Mouse (Mus musculus): ENCODE measurements around the gene Robo3. TPM values are rescaled to one million over a fixed set of nuclear protein-coding genes. Genes with fewer than 3 reads are reported as not detected.

Robo3 gene
- polyA plus RNA-seq, 1 experiment = 1.5 TPM

GRCm38 (mm10) chr9:37433823-37434560, 946 bp upstream of the Robo3 start:
- H3K4me1 ChIP-seq (ENCODE audit: control insufficient read depth, insufficient read depth, low read length) = peaks cover under 1% of the 10 kb centered on the region
- H3K27ac ChIP-seq (ENCODE audit: insufficient read depth, low read length) = no peak overlapping the region
- H3K9ac ChIP-seq (ENCODE audit: low read depth, poor library complexity, severe bottlenecking) = no peak overlapping the region
- H3K27me3 ChIP-seq (ENCODE audit: control insufficient read depth, insufficient read depth, low read length, poor library complexity, severe bottlenecking) = peaks cover 8% of the 10 kb centered on the region
- TF ChIP-seq POLR2A (IDR thresholded peaks at IDR 0.05; ENCODE audit: insufficient read depth, low read length) = no peak
- no peaks in the 10 kb centered on the region for H3K36me3 ChIP-seq (ENCODE audit: control insufficient read depth, insufficient read depth, low read length, poor library complexity, severe bottlenecking)
- no peaks in the 10 kb centered on the region for H3K9me3 ChIP-seq (replicated peaks; ENCODE audit: control insufficient read depth, insufficient read depth, low read length, poor library complexity, severe bottlenecking)
- no peak overlapping the region for H3K4me3 ChIP-seq (ENCODE audit: low read depth, low read length)

GRCm38 (mm10) chr9:37432026-37432666, 900 bp downstream of the Robo3 start:
- Histone ChIP-seq H3K27ac (ENCODE audit: insufficient read depth, low read length) (no peak overlapping the region), H3K9me3 (replicated peaks; ENCODE audit: control insufficient read depth, insufficient read depth, low read length, poor library complexity, severe bottlenecking) (no peaks in the 10 kb centered on the region), H3K27me3 (ENCODE audit: control insufficient read depth, insufficient read depth, low read length, poor library complexity, severe bottlenecking) (peaks cover 8% of the 10 kb centered on the region), H3K4me1 (ENCODE audit: control insufficient read depth, insufficient read depth, low read length) (peaks cover 2% of the 10 kb centered on the region), H3K9ac (ENCODE audit: low read depth, poor library complexity, severe bottlenecking) (peak overlapping the region; percentile 33; the same call in 1 of the 2 replicates), H3K36me3 (ENCODE audit: control insufficient read depth, insufficient read depth, low read length, poor library complexity, severe bottlenecking) (no peaks in the 10 kb centered on the region), H3K4me3 (ENCODE audit: low read depth, low read length) (0 out of 2 replicates have a peak overlapping the region, but pooled peaks have one; percentile 53)
- no peak for TF ChIP-seq POLR2A (IDR thresholded peaks at IDR 0.05; ENCODE audit: insufficient read depth, low read length)
- TF ChIP-seq CTCF (IDR thresholded peaks at IDR 0.05; ENCODE audit: low read depth, low read length) = peak; percentile 61

GRCm38 (mm10) chr9:37430582-37430981, 2.5 kb downstream of the Robo3 start:
- Histone ChIP-seq H3K4me3 (ENCODE audit: low read depth, low read length) (no peak overlapping the region), H3K9ac (ENCODE audit: low read depth, poor library complexity, severe bottlenecking) (no peak overlapping the region)

GRCm38 (mm10) chr9:37429326-37429725, 3.7 kb downstream of the Robo3 start:
- peaks cover 6% of the 10 kb centered on the region for H3K27me3 ChIP-seq (ENCODE audit: control insufficient read depth, insufficient read depth, low read length, poor library complexity, severe bottlenecking)
- H3K9me3 ChIP-seq (replicated peaks; ENCODE audit: control insufficient read depth, insufficient read depth, low read length, poor library complexity, severe bottlenecking) = no peaks in the 10 kb centered on the region
- peak overlapping the region; percentile 10; the same call in 1 of the 2 replicates for H3K9ac ChIP-seq (ENCODE audit: low read depth, poor library complexity, severe bottlenecking)
- peaks cover 2% of the 10 kb centered on the region for H3K4me1 ChIP-seq (ENCODE audit: control insufficient read depth, insufficient read depth, low read length)
- peak overlapping the region; percentile 6; the same call in 1 of the 2 replicates for H3K4me3 ChIP-seq (ENCODE audit: low read depth, low read length)
- H3K27ac ChIP-seq (ENCODE audit: insufficient read depth, low read length) = no peak overlapping the region
- no peak for TF ChIP-seq CTCF (IDR thresholded peaks at IDR 0.05; ENCODE audit: low read depth, low read length)
- no peak for TF ChIP-seq EP300 (IDR thresholded peaks at IDR 0.05; ENCODE audit: insufficient read depth, low read depth, low read length)
- TF ChIP-seq POLR2A (IDR thresholded peaks at IDR 0.05; ENCODE audit: insufficient read depth, low read length) = no peak
- no peaks in the 10 kb centered on the region for H3K36me3 ChIP-seq (ENCODE audit: control insufficient read depth, insufficient read depth, low read length, poor library complexity, severe bottlenecking)

More at GRCm38 (mm10) chr9:37430582-37430981, 2.5 kb downstream of the Robo3 start:
- TF ChIP-seq EP300 (IDR thresholded peaks at IDR 0.05; ENCODE audit: insufficient read depth, low read depth, low read length) (0 out of 2 replicates have a peak, but pooled peaks have one; percentile 37), CTCF (IDR thresholded peaks at IDR 0.05; ENCODE audit: low read depth, low read length) (peak; percentile 86), POLR2A (IDR thresholded peaks at IDR 0.05; ENCODE audit: insufficient read depth, low read length) (no peak)
- Histone ChIP-seq H3K27me3 (ENCODE audit: control insufficient read depth, insufficient read depth, low read length, poor library complexity, severe bottlenecking) (peaks cover 8% of the 10 kb centered on the region), H3K4me1 (ENCODE audit: control insufficient read depth, insufficient read depth, low read length) (peaks cover 2% of the 10 kb centered on the region), H3K27ac (ENCODE audit: insufficient read depth, low read length) (no peak overlapping the region), H3K36me3 (ENCODE audit: control insufficient read depth, insufficient read depth, low read length, poor library complexity, severe bottlenecking) (no peaks in the 10 kb centered on the region), H3K9me3 (replicated peaks; ENCODE audit: control insufficient read depth, insufficient read depth, low read length, poor library complexity, severe bottlenecking) (no peaks in the 10 kb centered on the region)

- no peak for TF ChIP-seq POLR2A (IDR thresholded peaks at IDR 0.05; ENCODE audit: insufficient read depth, low read length)
- TF ChIP-seq CTCF (IDR thresholded peaks at IDR 0.05; ENCODE audit: low read depth, low read length) = no peak
- no peak for TF ChIP-seq EP300 (IDR thresholded peaks at IDR 0.05; ENCODE audit: insufficient read depth, low read depth, low read length)
- Histone ChIP-seq H3K9me3 (replicated peaks; ENCODE audit: control insufficient read depth, insufficient read depth, low read length, poor library complexity, severe bottlenecking) (no peaks in the 10 kb centered on the region), H3K9ac (ENCODE audit: low read depth, poor library complexity, severe bottlenecking) (0 out of 2 replicates have a peak overlapping the region, but pooled peaks have one; percentile 6), H3K27ac (ENCODE audit: insufficient read depth, low read length) (no peak overlapping the region), H3K4me3 (ENCODE audit: low read depth, low read length) (no peak overlapping the region), H3K36me3 (ENCODE audit: control insufficient read depth, insufficient read depth, low read length, poor library complexity, severe bottlenecking) (no peaks in the 10 kb centered on the region), H3K27me3 (ENCODE audit: control insufficient read depth, insufficient read depth, low read length, poor library complexity, severe bottlenecking) (no peaks in the 10 kb centered on the region), H3K4me1 (ENCODE audit: control insufficient read depth, insufficient read depth, low read length) (no peaks in the 10 kb centered on the region)
Measured at GRCm38 (mm10) chr9:37421239-37421638, 11.8 kb downstream of the Robo3 start.

GRCm38 (mm10) chr9:37420676-37421075, 12.4 kb downstream of the Robo3 start:
- TF ChIP-seq CTCF (IDR thresholded peaks at IDR 0.05; ENCODE audit: low read depth, low read length) (peak; percentile 56), POLR2A (IDR thresholded peaks at IDR 0.05; ENCODE audit: insufficient read depth, low read length) (no peak), EP300 (IDR thresholded peaks at IDR 0.05; ENCODE audit: insufficient read depth, low read depth, low read length) (0 out of 2 replicates have a peak, but pooled peaks have one; percentile 21)
- no peaks in the 10 kb centered on the region for H3K9me3 ChIP-seq (replicated peaks; ENCODE audit: control insufficient read depth, insufficient read depth, low read length, poor library complexity, severe bottlenecking)
- 0 out of 2 replicates have a peak overlapping the region, but pooled peaks have one; percentile 6 for H3K9ac ChIP-seq (ENCODE audit: low read depth, poor library complexity, severe bottlenecking)
- no peaks in the 10 kb centered on the region for H3K4me1 ChIP-seq (ENCODE audit: control insufficient read depth, insufficient read depth, low read length)
- H3K27me3 ChIP-seq (ENCODE audit: control insufficient read depth, insufficient read depth, low read length, poor library complexity, severe bottlenecking) = no peaks in the 10 kb centered on the region
- H3K27ac ChIP-seq (ENCODE audit: insufficient read depth, low read length) = no peak overlapping the region
- 0 out of 2 replicates have a peak overlapping the region, but pooled peaks have one; percentile 5 for H3K4me3 ChIP-seq (ENCODE audit: low read depth, low read length)
- H3K36me3 ChIP-seq (ENCODE audit: control insufficient read depth, insufficient read depth, low read length, poor library complexity, severe bottlenecking) = no peaks in the 10 kb centered on the region
